Mouse (Mus musculus) frontal cortex, postnatal 36 days (tissue): ENCODE measurements around the gene Fetub.
"Not testable (repeated sequence)": the region's sequence is repeated elsewhere in the genome, so short reads cannot be mapped to it uniquely, and the experiment has no call there.

ENCODE experiments used
- DNase-seq, 2 experiments: peaks; one replicate each; pipeline ENCODE4 v3.0.0; 2022; ENCODE audit warnings: low spot score in 2 of 2

Fetub gene

DNA sequence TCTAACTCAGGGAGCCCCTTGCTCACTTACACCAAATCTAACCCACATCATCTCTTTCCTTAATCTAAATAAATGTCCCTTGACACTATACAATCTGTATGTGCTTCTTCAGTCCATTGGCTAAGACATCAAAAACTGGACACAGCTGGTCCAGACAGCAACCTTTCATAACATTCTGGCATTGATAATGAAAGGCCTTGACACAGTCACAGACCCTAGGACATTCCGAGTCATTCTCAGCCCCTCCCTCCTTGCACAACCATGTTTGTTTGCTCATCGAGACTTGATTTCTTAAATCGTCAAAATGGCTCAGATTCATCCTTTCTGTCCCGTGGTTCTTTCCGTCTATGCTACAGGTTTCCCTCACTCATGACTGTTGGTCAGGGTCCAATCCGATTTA lies 8.8 kb upstream of the Fetub start:
- no peak for DNase-seq

GRCm38 (mm10) chr16:22911986-22912385 lies 6.1 kb upstream of the Fetub start:
- peak; percentile 13 to 23 for DNase-seq

- no peak for DNase-seq
Measured at GRCm38 (mm10) chr16:22912886-22913285, 5.2 kb upstream of the Fetub start.

DNA sequence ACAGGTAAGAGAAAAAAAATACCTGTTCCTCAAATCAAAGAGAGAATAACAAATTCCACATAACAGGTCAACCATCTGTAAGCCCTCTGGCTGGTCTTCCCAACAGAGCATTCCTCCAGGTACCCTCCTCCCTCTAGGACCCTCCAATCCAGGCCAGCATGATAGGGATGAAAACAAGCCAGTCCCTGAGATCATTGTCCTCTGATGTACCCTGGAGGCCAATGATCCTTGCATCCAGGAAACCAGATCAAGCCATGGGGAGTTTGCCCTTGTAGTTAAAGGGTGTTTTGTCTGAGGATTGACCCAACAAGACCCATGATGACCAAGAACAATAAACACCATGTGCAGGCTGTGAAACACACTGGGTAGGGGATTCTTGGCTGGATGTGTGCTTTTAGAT lies 3.9 kb upstream of the Fetub start:
- no peak for DNase-seq

DNA sequence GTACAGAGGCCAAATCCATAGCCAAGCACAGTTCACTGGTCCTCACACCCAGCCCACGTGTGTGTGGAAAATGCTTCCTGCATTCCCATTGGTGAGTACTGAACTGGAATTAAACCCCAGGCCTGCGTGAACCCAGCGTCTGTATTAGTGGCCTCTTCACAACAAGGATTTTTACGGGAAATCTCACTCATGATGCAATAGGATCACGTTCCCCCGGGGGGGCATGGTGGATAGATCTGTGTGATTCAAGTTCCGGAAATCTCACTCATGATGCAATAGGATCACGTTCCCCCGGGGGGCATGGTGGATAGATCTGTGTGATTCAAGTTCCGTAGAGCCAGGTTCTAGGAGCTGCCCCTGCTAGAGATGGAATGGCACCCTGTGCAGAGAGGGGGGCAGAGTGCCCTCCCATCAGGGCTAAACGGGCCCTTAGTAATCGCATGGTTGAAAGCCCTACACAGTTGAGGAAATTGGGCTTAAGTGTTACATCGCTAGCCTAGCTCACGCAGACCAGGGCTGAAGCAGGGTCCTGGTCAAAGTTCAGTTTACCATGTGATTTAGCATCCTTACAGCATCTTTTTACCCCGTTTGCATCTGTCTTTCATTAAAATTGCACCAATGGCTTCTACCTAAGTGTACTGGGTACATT lies 654 bp downstream of the Fetub start:
- DNase-seq = no peak

DNA sequence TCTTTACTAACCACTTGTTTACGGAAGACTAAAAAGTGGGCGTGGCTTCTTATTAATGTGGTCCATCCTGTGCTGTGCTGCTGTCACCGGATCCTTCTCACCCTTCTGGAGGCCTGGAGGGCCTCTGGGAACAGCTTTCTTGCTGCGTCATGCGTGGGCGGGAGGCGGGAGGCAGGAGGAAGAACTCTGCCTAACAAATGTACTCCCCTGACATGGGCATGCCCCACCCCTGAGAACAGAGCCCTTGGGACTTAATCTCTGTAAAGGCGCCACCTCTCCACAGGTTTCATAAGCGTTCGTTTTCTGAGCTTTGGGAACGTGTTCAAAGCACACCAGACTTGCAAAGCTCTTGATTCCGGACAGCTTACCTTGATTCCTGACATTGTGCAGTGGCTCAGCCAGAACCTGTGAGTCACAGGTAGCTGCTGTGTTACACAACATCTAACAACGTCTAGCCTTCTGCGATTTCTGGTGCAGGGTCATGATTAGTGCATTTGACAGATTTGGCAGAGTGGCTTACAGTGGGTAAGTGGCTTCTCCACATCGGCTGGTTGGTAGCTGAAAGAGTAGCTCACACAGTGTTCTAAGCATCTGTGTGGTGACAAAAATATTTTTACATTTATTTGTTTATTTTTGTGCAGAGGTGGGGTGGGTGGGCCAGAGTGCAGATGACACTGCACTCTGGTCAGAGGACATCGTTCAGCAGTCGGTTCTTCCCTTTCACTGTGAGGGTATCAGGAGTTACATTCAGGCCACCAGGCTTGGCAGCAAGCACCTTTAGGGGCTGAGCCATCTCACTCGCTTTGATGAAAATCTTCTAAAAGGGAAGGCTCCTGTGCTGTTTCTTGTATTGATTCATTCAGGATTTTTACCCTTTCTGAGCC lies 2.1 kb downstream of the Fetub start:
- no peak for DNase-seq

GRCm38 (mm10) chr16:22921761-22922160 lies 3.6 kb downstream of the Fetub start:
- DNase-seq = no peak

- no peak for DNase-seq
Measured at GRCm38 (mm10) chr16:22922433-22922832, 4.3 kb downstream of the Fetub start.

DNA sequence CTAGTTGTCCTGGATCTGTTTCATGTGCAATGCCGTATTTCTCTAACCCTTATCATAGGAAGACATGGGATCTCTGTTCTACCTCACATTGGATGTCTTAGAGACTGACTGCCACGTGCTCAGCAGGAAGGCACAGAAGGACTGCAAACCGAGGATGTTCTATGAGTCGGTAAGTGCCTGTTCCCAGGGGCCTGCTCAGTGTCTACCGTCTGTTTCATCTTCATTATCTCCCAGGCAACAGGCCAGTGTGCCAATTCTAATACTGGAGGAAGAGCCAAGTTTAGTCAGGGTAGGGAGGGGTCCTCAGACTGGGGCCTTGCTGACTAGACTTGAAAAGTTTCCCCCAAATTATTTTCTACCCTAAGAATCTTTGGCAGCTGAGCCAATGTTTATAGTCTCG lies 11.4 kb downstream of the Fetub start:
- no peak for DNase-seq

GRCm38 (mm10) chr16:22931431-22932200 lies 13.5 kb downstream of the Fetub start:
- DNase-seq = no peak

GRCm38 (mm10) chr16:22937631-22938030 lies 19.5 kb downstream of the Fetub start:
- DNase-seq = no peak

DNA sequence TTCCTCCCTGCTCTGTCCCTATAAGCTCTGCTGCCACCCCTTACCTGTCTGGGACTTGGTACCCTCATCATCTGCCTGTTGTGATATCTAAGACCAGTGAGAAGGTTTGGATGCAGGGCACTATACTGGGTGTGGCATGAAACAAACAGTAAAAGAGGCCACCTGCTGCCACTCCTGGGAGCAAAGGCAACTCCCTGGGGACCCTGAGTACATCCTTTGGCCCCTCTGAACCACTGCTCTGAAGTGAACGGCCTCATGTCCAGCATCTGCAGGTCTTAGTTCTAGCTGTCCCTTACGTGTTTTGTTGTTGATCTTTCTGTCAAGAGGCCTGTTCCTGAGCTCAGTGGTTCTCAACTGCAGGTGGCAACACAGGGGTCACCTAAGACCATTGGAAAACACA lies 20.4 kb downstream of the Fetub start:
- no peak for DNase-seq

DNA sequence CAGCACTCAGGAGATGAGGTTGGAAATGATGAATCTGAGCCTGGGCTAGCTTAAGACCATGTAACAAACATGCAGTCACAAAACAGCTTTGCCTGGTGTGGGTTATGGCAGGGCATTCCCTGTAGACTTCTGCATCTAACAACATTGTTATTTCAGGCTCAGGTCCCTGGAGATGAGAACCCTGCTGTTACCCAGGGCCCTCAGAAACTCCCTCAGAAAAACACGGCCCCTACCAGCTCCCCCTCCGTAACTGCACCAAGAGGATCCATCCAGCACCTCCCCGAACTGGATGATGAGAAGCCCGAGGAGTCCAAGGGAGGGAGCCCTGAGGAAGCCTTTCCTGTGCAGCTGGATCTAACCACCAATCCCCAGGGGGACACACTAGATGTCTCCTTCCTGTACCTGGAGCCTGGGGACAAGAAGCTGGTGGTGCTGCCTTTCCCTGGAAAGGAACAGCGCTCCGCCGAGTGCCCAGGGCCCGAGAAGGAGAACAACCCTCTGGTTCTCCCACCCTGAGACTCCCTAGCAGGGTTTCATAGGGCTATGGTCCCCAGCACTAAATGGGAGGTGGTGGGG lies 21.1 kb downstream of the Fetub start:
- no peak for DNase-seq

DNA sequence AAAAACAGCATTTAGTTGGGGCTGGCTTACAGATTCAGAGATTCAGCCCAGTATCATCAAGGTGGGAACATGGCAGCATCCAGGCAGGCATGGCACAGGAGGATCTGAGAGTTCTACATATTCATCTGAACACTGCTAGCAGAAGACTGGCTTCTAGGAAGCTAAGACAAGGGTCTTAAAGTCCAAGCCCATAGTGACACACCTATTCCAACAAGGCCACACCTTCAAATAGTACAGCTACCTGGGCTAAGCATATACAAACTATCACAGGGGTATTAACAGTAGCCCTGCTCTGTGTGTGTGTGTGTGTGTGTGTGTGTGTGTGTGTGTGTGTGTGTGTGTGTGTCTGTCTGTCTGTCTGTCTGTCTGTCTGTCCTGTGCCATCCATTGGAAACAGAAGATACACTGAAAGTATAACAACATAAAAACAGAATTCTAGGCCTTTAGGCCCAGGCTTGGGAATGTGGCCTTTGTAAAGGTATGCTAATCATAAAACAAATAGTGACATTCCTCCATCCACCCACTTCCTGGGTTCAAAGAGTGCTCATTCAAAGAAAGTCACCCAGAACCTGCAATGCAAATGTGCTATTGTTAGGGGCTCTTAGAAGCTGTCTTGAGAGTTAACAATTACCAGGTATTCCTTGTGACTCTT lies 23.8 kb downstream of the Fetub start:
- DNase-seq = not testable (repeated sequence)

DNA sequence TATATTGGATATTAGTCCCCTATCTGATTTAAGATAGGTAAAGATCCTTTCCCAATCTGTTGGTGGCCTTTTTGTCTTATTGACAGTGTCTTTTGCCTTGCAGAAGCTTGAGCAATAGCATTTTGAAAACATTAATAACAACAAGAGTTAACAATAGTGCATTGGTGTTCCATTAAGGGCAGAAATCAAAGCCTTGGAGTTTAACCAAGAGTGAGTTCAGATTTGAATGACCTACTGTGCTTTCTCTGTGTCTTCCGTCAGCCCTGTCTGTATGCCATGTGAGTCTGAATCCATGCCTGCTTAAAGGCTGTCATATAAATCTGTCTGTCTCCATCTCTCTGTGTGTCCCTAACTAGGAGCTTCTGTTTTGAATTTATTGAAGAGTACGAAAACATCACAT lies 29.2 kb downstream of the Fetub start:
- DNase-seq = no peak

GRCm38 (mm10) chr16:22950840-22951395 lies 32.8 kb downstream of the Fetub start, which contains the start of gene Hrg:
Hrg (plus strand) TSS chr16:22951072.
- no peak for DNase-seq

DNA sequence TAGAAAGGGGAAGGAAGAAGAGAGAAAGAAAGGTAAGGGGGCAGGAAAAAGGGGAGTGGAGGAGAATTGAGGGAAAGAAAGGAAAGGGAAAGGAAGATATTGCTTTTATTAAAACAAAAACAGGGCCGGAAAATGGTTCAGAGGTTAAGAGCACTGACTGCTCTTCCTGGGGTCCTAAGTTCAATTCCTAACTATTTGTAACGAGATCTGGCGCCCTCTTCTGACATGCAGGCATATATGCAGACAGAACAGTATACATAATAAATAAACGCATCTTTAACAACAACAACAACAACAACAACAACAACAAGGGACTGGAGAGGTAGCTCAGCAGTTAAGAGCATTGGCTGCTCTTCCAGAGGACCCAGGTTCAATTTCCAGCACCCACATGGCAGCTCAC lies 34.9 kb downstream of the Fetub start:
- DNase-seq = no peak

DNA sequence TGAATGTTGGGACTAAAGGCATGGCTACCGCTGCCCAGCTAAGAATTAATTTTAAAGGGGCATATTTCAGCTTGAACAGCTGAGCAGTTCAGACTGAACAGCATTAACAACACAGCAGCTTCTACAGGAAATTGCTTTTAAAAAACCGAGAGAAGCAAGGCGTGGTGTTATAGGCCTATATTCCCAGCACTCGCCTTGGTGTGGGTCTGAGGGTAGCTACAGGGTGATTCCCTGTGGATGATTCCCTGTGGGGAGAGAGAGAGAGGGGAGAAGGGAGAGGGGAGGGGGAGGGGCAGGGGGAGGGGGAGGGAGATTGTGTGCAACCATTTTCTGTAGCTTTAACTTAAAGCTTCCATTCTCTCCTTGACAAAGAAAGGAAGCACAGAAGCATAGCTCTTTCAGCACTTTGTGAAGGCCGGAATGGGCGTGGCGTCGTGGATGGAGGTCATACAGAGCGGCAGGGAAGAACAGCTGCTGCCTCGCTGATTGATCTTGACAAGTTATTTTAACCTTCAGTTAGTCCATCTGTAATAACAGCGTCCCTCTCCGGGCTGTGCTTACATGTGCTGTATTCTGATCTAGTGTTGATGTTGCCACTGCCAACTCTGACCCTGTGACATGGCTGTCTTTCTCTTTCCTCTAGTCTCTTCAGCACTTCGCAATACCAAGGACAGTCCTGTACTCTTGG lies 37.4 kb downstream of the Fetub start:
- DNase-seq = no peak

- DNase-seq = no peak
Measured at GRCm38 (mm10) chr16:22956085-22956439, 37.9 kb downstream of the Fetub start.

GRCm38 (mm10) chr16:22961073-22961472 lies 42.9 kb downstream of the Fetub start:
- no peak for DNase-seq

DNA sequence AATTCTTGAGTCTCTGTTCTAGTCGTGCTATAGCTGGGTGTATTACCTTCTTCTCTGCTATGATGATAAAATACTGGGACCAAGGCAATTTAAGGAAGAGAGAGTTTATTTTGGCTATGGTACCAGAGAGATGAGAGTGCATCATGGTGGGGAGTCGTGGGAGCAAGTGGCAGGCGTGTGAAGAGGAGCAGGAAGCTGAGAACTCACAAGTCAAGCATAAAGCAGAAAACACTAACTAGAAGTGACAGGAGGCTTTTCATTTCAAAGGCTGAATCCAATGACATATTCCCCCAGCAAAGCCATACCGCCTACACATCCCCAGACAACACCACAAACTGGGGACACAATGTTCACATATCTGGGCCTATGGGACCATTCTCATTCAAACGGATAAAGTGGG lies 44.1 kb downstream of the Fetub start:
- no peak for DNase-seq
